Mouse (Mus musculus) testis, adult 2 months (tissue): Measurements from ENCODE around the gene Phldb3.

Experiments used
- CTCF ChIP-seq: fragments of 200-500 bp; IDR thresholded peaks from 2 replicates; pipeline ENCODE4 v1.5.1; 2012; ENCODE audit warnings: low read depth, mild to moderate bottlenecking, inconsistent platforms, low read length, moderate library complexity; ENCODE audit not compliant: control insufficient read depth, insufficient read depth, insufficient replicate concordance
- POLR2A ChIP-seq: fragments of 200-500 bp; IDR thresholded peaks from 2 replicates; pipeline ENCODE4 v1.6.1; 2012; ENCODE audit warnings: low read depth, mild to moderate bottlenecking, inconsistent platforms, low read length, moderate library complexity; ENCODE audit not compliant: control insufficient read depth

GRCm38 (mm10) chr7:24637046-24637445 lies 26.5 kb downstream of the Phldb3 start:
- TF ChIP-seq POLR2A = no peak
- no peak for TF ChIP-seq CTCF
